Mouse (Mus musculus) kidney, postnatal 25 days (tissue): ENCODE measurements around the gene Syne2.

Experiments
- DNase-seq, 2 experiments: peaks; one replicate each; pipeline ENCODE4 v3.0.0; 2021; ENCODE audit warnings: mixed read lengths in 2 of 2

Syne2 gene

DNA sequence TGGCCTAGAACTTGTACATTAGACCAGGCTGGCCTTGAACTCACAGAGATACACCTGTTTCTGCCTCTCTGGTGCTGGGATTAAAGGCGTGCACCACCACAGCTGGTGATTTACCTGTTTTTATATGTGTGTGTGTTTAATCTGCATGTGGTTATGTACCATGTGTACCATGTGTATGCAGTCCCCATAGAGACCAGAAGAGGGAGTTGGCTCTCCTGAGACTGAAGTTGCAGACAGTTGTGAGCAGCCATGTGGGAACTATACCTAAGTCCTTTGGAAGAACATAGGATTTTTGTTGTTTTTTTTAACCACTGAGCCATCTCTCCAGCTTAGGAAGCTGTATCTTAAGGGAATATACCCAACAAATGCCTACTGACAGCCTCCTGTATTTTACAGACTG is 134.1 kb downstream of the Syne2 start:
- DNase-seq = no peak

DNA sequence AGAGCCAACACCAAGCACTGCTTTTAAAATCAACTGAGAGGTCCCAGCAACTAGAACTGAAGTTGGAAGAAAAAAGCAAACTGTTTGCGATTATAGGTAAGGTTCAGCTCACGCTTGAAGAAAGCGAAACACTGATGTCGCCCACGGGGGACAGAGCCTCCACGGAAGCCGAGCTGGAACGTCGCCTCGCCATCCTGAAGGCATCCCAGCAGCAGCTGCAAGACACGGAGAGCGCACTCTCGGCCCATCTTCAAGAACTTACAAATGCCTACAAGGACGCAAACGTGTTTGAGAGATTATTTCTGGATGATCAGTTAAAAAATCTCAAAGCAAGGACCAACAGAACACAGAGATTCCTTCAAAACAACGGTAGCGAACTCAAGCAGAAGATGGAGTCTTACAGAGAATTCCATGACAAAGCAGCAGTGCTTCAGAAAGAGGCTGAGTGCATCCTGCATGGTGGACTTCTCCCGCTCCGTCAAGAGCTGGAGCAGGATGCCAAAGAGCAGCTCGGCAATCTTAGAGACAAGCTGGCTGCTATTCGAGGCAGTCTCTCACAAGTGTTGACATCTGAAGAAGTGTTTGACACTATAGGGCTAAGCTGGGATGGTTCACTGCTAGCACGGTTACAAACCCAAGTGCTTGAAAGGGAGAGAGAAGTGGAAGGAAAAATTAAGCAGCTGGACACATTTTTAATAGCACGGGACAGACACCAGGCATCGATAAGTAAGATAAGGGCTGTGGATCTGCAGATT is 148.7 kb downstream of the Syne2 start:
- no peak for DNase-seq

DNA sequence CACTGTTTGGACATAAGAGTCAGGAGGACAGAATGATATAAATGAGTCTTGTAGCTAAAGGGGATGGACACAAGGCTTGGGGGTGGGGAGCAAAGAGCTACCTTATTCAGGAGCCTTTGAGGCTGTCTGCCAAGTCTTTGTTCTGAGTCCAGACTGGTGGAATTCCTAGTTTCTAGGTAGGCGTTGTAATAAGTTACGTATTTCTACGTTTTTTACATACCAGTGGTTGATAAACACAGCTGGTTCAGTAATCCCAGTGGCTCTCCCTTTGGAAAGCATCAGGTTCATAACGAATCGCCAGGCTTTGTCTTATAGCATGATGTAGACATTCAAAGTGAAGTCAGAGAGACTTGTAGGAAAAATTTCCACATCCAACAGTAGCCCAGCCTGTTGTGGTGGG is 161.1 kb downstream of the Syne2 start:
- DNase-seq = peak; percentile 80 to 81

DNA sequence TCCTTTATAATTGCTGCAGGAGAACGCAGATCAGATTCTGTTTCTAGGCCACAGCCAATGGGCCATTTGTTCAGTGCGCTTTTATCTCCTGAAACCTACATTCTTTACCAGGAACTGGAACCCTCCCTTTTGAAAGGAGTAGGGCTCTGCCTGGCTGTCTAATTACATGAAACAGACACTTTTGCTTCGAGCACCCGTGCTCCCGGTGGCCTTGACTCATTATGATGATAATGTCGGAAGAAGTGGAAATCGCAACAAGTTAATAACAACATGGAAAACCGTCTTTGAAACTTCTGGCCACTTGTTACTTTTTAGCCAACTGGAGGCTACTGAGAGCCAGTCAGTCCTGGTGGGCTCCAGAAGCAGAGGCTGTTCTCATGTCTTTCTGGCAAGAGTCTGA is 165.4 kb downstream of the Syne2 start:
- no peak for DNase-seq

DNA sequence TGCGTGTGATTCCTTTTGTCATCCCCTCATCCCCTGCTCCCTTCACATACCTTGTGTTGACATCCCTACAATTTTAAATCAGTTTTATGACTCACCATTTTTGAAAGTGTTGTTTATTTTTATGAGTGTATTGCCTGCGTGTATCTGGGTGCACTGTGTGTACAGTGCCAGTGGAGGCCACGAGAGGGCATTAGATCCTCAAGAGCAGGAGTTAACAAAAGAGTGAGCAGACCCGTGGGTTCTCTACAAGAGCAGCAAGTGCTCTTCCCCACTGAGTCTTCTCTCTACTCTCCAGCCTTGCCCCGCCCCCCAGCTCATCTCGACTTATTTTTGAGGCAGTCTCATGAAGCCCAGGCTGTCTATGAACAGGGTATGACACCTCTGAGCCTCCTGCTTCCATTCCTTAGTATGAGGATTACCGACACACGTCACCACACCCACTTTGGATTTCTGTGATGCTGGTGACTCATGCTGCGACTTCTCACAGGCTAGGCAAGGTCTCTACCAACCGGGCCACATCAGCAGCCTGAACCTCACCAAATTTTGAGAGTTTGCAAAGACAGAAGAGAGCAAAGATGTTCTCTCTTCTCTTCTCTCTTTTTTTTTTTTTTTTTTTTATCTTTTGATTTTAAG is 174.4 kb downstream of the Syne2 start:
- peak in 1 of 2 experiments; percentile 25 for DNase-seq

DNA sequence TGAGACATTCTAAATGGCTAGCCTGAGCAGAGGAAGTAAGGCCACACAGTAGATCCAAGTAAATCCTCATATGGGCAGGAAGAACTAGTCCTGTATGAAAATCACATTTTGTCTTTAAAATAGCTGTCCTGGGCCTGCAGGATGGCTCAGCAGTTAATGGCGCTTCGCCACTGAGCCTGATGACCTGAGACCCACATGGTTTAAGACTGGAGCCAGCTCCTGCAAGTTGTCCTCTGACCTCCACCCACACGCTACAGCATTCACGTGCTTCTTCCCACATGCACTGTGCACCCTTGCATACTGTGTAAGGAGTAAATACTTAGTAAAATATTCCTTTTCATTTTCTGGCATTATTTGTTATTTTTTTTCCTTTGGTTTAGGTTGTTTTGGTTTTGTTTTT is 175.0 kb downstream of the Syne2 start:
- DNase-seq = peak; percentile 61 to 84

DNA sequence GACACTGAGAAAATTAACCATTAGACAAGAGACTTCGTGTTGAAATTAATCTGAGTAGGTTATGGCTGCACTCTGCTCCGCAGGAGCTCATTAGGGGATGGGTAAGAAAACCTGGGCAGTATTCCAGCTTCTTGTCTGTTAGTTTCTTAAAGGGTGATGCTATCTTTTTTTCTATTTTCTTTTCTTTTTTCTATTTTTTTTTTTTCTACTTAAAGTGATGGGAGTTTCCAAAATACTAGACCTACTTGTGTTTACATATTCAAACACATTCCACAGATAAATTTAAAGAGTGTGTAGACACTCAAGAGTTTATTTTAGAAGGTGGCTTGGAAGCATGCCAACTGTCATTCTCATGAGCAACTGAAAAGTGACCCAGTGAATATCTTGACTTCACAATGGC is 177.2 kb downstream of the Syne2 start:
- peak; percentile 44 to 54 for DNase-seq

DNA sequence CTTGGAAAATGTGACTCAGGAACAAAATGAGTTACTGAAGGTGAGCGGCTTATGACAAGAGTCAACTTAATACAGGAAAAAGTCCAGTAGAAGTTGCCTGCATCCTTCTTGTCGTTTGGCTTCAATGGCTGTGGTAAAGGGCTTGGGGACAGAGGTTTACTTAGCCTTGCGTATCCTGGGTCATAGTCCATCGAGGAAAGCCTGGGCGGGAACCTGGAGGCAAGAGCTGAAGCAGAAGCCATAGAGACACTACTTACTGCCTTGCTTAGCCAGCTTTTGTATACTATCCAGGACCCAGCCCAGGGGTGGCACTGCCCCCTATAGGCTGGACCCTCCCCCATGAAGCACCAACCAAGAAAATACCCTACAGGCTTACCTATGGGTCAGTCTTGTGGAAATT is 179.6 kb downstream of the Syne2 start:
- peak; percentile 66 to 83 for DNase-seq

DNA sequence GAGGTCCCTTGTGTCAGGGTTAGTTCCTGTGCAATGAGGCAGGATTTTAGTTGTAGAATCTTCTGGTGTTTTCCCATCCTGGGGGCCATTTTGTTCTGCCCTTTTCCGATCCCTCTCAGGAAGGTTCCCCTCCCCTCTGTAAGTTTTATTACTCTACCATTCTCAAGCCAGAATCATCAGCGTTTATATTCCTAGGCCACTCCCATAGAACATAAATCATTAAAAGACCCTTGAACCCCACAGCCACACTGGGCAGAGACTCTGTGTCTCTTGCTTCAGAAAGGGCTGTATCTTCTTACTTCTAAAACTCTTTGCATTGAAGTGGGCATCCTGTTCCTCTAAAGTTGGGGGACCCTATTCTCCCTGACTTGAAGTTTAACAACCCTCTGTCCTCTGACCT is 180.5 kb downstream of the Syne2 start:
- DNase-seq = no peak

DNA sequence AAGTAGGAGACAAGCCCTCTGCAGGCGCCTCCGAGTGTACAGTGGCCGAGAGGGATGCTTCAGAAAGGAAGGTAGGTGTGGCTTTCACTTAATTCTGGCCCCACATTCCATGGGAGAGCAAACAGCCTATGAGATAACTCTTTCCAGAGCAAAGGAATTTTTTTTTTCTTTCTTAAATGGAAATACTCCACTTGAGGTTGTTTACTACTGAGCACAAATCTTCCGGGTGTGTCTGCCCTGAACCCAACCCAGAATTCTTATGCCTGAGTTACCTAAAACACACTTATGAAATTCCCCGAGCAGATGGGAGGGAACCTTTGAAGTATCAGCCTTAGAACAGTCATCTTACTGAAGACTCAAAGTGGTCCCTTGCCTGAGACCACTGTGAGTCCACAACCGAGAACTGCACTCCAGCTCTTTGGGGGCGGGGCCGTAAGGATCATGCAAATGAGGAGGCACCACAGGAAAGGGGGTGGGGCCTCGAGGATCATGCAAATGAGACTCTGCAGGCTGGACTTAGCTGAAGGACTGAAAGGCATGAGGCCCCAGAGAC is 186.8 kb downstream of the Syne2 start:
- DNase-seq = peak; percentile 61 to 70

DNA sequence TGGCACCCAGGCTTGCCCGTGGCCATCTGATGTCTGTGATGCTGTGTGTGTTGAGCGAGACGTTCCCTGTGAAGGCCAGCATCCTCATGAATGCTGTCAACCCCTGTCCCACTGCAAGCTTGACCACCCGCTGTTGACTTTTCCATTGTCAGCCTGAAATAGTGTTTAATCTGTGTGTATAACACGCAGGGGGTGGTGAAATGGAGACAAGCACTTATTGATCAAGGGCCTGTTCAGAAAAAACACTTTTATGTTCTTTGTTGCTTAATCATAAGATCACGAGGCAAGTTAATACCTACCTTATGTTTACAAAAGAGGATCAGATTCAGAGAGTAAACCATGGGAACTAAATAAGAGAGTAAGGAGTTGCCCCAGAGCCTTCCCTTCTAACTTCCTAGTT is 191.1 kb downstream of the Syne2 start:
- no peak for DNase-seq

DNA sequence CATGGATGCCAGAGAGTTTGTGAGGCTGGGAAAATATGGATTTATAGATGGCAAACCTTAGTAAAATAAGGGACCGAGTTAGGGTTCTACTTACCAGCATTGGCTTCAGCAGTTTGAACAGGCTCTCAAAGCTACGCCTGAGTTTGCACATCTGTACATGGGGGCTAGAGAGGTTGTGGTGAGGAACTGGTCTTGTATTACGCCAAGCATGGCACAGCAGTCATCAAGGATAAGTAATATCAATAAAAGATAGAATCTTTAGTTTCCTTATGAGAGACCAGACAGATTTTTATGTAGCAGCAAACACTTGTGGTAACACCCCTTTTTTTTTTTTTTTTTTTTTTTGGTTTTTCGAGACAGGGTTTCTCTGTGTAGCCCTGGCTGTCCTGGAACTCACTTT is 194.9 kb downstream of the Syne2 start:
- DNase-seq = no peak

DNA sequence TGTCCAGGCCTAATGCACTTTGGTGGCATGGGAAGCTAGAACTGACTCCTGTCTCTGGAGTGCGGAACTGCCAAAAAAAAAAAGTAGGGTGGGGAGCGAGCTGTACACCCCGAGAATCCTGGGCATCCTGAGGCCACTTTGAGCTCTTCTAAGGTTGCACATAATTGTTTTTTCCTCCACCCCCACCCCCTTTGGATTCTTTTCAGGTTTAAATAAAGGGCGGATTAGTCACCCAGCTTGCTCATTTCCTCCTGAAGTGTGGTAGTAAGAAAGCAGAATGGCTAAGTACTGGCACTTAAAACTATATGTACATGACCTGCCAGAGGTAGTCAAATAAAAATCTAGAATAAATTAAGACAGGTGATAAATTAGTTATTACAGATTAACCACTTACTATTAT is 195.5 kb downstream of the Syne2 start:
- no peak for DNase-seq

DNA sequence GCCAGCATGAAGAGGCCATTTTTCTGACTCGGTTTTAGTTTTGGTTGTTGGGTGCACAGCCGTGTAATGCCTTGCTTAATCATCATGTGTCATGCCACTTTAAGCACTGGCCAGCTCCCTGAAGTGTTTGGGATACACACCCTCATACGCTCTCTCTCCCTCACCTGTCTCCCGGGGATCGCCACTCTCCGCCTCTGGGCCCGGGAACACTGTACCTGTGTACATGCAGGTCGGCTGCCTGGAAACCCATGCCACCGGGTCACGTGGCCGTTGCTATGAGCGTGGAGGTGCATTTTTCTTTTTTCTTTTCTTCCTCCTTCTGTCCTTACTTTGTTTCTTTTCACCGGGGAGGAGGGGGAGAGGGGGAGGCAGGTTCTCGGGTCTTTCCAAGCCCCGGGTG is 197.1 kb downstream of the Syne2 start:
- no peak for DNase-seq

DNA sequence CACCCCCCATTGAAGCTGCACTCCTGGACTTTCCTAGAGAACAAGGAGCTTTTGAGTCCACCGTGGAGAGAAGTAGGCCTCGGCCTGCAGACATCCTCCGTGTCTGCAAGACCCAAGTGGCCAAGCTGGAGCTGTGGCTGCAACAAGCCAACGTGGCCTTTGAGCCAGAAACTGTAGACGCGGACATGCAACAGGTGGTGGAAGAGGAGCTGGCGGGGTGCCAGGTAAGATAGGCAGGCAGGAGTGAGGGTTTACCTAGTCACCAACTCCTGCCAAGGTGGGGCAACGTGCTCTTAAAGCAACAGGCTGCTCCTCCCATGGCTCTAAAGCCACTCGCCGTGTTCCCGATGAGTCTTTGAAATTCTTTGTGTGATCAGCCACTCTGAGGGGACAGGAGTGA is 197.6 kb downstream of the Syne2 start:
- peak; percentile 69 to 77 for DNase-seq

DNA sequence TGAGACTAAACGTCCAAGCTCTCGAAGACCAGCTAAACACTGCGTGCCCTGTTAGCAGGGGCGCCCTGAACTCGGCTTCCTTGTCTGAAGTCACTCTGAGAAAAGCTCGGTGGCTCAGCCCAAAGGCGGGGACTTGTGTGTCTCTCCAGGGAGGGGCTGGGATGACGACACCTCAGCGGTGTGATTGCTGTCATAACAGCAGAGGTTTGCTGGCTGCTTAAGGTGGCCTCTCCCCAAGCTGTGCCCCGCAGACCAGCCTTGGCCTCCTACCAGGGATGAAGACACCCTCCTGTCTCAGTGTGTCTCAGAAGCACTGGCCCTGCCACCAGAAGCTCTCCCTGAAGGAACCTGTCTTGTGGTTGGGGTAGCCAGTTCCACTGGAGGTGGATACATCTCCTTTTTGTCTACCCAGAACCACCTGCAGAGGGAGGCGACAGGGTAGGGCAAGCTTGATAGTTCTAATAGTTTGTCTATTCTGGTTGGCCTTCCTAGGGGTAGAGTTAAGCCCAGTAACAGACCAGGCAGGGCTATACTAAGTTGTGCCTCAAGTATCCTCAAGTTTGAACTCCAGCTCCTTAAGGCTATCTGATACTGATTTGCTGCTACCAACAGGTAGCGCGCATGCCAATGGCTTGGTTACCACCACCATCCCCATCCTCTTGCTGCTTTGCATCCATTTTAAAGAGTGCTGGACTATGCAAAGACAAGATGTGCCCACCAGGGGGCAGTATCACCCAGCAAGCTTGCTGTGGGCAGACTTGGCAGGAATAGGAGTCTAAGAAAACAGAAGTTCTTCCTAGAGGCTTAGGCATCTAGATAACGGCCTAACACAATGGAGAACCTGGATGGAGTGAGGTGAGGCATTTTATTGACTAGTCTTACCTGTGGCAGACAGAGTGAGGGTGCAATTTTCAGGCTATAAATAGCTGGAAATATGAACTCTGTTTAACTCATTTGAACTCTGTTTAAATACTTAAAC is 198.5 kb downstream of the Syne2 start:
- peak; percentile 60 to 75 for DNase-seq

DNA sequence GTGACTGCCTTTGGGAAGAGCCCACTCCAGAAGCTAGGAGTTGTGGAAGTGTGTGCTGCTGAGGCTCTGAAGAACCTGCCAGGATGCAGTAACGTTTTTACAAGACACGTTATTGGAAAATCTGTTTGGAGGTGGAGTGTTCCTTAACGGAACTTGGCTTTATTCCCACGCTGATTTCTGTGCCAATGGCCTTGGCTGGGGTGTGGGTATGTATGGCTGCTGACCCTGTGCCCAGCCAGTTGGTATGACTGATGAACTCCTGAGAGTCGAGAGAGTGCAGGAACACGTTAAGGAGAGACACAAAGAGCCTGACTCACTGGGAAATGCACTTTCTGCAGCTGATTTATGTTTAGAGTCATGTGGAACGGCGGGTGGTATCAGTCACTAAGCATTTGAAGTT is 200.7 kb downstream of the Syne2 start:
- peak in 1 of 2 experiments; percentile 40 for DNase-seq

DNA sequence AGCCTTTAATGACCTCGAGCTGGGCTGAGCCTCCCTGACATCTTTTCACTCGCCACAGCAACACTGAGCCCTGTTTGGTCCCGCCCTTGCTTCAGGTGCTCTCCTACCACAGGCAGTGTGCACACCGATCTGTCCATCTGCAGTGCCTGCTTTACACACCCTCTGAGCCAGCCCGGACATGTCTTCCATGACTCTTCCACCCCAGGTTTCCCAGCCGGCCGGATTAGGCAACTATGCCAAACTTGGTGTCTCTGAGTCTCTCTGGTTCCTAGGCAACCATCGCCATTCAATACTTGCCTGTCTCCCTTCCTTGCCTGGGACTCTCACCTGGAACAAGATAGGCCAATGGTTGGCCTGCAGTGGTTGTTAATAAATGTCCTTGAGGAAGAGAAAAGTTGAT is 224.4 kb downstream of the Syne2 start:
- DNase-seq = no peak

DNA sequence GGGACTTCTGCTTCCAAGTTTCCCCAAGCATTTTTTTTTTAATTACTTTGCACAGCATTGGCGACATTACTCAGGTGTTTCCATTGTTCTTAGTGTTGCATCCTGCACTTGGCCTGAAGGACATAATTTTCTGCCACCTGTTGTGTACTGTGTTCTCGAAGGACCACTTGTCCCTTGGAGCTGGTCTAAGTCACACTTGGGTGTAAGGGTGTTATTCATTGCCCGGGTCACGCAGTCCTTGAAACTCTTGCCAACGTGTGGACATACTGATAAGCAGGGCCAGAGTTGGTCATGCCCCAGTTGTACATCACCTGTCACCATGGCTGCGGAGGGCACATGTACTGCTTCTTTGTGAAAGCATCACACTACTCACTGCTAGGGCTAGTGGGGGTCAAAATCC is 228.6 kb downstream of the Syne2 start:
- no peak for DNase-seq

DNA sequence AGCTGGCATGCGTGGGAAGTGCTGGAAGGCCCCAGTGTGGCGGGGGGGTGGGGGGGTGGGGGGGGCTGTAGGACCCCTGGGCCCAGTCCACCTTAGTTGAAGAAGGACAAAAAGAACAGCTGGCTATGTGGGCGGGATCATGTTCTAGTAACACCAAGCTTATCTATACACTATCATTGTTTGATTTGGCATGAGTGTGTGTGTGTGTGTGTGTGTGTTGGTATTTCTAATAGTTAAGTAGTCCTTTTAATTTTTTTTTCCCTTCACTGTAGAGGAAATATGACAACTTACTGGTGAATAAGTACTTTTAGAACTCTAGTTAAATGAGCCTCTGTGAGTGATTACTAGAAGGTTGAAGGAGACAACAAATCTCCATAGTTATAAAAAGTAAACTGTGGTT is 230.0 kb downstream of the Syne2 start:
- no peak for DNase-seq

DNA sequence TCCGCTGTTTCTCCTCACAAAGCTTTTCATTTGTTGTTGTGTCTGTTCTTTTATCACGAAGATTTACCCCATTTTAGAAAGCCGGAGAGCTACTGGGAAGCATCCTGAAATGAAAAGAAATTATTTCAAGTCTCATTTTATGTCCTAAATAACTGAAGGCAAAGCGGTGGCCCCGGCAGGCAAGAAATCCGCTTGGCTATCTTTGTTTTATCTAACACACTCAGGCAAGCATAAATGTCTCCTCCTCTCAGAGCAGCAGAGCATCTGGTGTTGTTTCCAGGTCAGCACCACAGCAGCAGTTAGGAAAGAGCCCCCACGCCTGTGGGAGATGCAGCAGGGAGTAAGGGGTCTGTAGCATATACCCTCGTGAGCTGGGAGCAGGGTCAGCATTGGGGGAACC is 230.7 kb downstream of the Syne2 start:
- DNase-seq = no peak

DNA sequence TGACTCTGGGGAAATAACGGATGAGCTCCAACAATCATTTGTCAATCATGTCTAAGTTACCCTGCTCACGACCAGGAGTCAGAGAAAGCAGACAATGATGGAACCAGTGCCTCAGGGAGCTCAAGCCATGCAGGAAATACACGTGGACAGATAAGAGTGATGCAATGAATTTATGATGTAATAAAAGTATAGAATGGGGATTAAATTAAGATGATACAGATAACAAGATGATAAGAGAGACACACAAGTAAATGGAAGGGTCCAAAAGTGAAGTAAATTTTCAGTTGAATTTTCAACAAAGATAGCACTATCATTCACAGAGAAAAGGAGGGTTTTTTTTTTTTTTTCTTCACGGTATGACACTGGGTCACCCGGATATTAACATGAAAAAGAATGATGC is 231.4 kb downstream of the Syne2 start:
- no peak for DNase-seq

DNA sequence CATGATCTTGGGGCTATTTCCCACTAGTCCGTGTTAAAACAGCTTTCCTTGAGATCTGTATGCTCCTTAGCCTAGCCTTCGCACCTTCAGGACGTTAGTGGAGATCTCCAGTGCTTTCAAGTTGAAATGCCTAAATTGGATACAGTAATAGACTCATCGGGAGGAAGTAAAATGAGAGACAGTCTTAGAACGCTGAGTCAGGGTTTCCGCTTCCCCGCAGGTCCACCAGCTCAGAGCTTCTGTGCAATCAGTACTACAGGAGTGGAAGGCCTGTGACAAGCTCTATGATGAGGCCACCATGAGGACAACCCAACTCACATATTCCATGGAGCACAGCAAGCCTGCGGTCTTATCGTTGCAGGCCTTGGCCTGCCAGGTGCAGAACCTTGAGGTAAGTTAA is 233.9 kb downstream of the Syne2 start:
- no peak for DNase-seq
